Mouse (Mus musculus) cerebellum, adult 2 months (tissue): ENCODE measurements at regions not wholly inside any gene's neighbourhood (a gene's known extent, or its start where the extent isn't known, plus 50 kb on each side); places are given as distances from the start of the nearest gene placed in this dataset.

ENCODE experiments used
- CTCF ChIP-seq: fragments of 200-500 bp; IDR thresholded peaks from 2 replicates; pipeline ENCODE4 v1.5.1; 2011; ENCODE audit warnings: low read depth, mild to moderate bottlenecking, control low read depth, low read length, moderate library complexity, borderline replicate concordance; ENCODE audit not compliant: insufficient read depth
- POLR2A ChIP-seq: fragments of 200-500 bp; IDR thresholded peaks from 2 replicates; pipeline ENCODE4 v1.6.1; 2011; ENCODE audit warnings: low read length, control low read depth, borderline replicate concordance; ENCODE audit not compliant: insufficient read depth

GRCm38 (mm10) chr3:41298776-41299175 lies 215.9 kb upstream of the Pgrmc2 start:
- TF ChIP-seq CTCF, result no peak
- no peak for TF ChIP-seq POLR2A
